Mouse (Mus musculus): ENCODE results near the gene Fam81a. TPM values are rescaled to one million over a fixed set of nuclear protein-coding genes. Genes with fewer than 3 reads are reported as not detected.

Fam81a gene
- polyA plus RNA-seq, 1 experiment from 2014 or later = 5.9 TPM

DNA sequence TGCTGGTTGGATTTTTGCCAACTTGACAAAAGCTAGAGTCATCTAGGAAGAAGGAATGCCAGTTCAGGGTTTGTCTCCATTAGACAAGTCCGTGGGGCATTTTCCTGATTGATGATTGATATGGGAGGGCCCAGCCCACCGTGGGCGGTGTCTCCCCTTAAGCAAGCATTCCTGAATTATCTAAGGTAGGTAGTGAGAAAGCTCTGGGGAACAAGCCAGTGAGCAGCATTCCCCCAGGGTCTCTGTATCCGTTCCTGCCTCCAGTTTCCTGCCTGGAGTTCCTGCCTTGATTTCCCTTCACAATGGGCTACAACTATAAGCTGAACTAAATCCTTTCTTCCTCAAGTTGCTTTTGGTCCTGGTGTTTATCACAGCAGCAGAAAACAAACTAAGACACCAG, 3.1 kb upstream of the Fam81a start:
- Histone ChIP-seq H3K36me3 (ENCODE audit: control insufficient read depth, insufficient read depth, low read length) (no peaks in the 10 kb centered on the region), H3K4me1 (ENCODE audit: control insufficient read depth, insufficient read depth, low read length) (0 out of 2 replicates have a peak, but pooled peaks cover 10% of the 10 kb centered on the region), H3K4me2 (ENCODE audit: low read length) (no peak overlapping the region), H3K9me3 (ENCODE audit: control insufficient read depth, low read length) (no peaks in the 10 kb centered on the region), H3K27ac (replicated peaks; ENCODE audit: low read depth, low read length) (no peak overlapping the region), H3K4me3 (replicated peaks; ENCODE audit: low read depth, low read length) (no peak overlapping the region), H3K27me3 (ENCODE audit: control insufficient read depth, insufficient read depth, low read length) (peaks cover 3% of the 10 kb centered on the region; the same call in 1 of the 2 replicates), H3K9ac (replicated peaks; ENCODE audit: low read length) (no peak overlapping the region)
- DNase-seq (no peak), ATAC-seq (ENCODE audit: low FRiP score, low TSS enrichment) (no peak)
- 89% methylated on average over 4 of the region's 4 CpGs for WGBS

DNA sequence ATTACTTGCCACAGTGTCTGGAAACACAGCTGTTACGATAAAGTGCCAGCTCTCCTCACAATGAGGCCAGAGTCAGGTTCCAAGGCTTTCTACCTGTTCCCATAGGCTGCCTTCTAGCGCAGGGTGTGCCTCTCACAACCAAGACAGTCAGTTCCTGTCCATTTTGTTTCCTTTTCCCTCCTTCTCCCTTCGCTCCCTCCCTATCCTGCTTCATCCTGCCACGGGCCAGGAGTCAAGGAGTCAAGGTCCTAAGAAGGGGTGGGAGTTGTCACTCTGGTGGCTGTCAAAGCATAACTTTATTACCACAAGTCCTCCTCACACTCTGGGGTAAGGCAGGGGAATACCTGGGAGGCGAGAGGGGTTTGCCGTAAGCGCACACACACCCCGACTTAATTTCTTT, 966 bp upstream of the Fam81a start:
- Histone ChIP-seq H3K9ac (replicated peaks; ENCODE audit: low read length) (no peak overlapping the region), H3K4me2 (ENCODE audit: low read length) (no peak overlapping the region), H3K9me3 (ENCODE audit: control insufficient read depth, low read length) (no peaks in the 10 kb centered on the region), H3K4me3 (replicated peaks; ENCODE audit: low read depth, low read length) (no peak overlapping the region), H3K36me3 (ENCODE audit: control insufficient read depth, insufficient read depth, low read length) (no peaks in the 10 kb centered on the region), H3K4me1 (ENCODE audit: control insufficient read depth, insufficient read depth, low read length) (0 out of 2 replicates have a peak, but pooled peaks cover 10% of the 10 kb centered on the region), H3K27me3 (ENCODE audit: control insufficient read depth, insufficient read depth, low read length) (peaks cover 6% of the 10 kb centered on the region; the same call in 1 of the 2 replicates), H3K27ac (replicated peaks; ENCODE audit: low read depth, low read length) (no peak overlapping the region)
- ATAC-seq (ENCODE audit: low FRiP score, low TSS enrichment) (no peak), DNase-seq (no peak)
- 74% methylated on average over 8 of the region's 8 CpGs for WGBS

DNA sequence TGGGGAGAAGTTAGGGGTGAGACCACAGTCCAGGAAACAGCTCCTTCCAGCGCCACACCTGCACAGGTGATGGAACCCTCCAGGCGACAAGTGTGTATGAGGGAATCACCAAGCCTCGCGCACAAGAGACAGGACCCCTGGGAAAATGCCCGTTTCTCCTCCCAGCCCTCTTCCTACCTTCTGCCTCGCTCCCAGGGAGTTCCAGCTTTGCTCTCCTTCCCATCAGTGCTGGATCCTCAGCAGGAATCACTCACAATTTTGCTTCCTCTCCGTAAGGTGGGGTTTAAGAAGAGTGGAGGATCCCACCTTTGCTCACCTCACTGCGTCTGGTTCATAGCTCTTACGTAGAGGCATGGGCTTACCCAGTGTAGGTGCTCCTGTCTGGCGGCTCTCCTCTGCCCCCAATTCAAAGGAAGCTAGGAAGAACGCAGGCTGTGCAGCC, 454 bp downstream of the Fam81a start:
- 0 out of 2 replicates have a peak, but pooled peaks have one; percentile 6 for ATAC-seq (ENCODE audit: low FRiP score, low TSS enrichment)
- H3K27ac ChIP-seq (replicated peaks; ENCODE audit: low read depth, low read length) = no peak overlapping the region

DNA sequence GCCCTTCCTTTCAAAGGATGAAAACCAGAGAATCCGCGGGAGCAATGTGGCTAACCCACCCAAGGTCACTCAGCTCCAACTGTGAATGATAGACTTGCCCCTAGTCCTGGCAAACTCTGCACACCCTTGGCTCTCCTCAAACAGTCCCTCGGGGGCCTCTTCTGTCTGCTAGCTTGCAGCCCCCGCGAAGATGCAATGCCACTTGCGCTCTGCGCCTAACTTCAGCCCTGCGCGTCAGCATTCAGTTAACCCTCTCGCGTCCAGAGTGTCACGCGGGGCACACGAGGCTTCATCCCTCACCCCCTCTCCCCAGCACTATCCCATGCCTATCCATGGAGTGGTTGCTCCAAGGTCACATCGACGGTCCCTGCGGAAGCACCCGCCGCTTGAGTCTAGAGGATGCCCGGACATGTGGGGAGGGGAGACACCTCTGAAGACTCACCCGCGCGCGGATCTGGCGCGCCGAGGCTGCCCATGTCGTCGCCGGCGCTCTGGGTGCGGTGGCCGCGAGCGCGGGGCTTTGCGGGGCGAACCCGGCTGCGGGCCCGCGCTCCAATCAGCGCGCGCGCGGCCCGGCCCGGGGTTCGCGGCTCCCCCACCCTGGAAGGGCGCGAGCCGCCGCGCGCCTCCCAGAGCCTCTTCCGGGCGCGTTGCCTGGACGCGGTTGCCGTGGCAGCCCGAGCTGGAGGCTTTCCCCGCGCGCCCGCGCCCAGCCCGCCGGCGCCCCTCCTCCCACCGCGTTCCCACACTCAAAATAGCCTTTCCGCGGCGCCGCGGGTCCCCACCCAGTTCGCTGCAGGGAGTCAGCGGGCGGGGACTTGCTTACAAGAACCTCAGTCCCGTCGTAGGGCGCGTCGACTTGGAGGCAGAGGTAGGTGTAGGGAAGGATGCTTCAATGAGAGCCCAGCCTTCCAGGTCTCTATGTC, 1.2 kb downstream of the Fam81a start:
- Histone ChIP-seq H3K4me1 (ENCODE audit: control insufficient read depth, insufficient read depth, low read length) (0 out of 2 replicates have a peak, but pooled peaks cover 10% of the 10 kb centered on the region), H3K4me3 (replicated peaks; ENCODE audit: low read depth, low read length) (peak overlapping the region; percentile 62), H3K4me2 (ENCODE audit: low read length) (peak overlapping the region; percentile 94), H3K9me3 (ENCODE audit: control insufficient read depth, low read length) (no peaks in the 10 kb centered on the region), H3K27ac (replicated peaks; ENCODE audit: low read depth, low read length) (peak overlapping the region; percentile 26; the same call in 1 of the 2 replicates), H3K36me3 (ENCODE audit: control insufficient read depth, insufficient read depth, low read length) (no peaks in the 10 kb centered on the region), H3K27me3 (ENCODE audit: control insufficient read depth, insufficient read depth, low read length) (peaks cover 6% of the 10 kb centered on the region; the same call in 1 of the 2 replicates), H3K9ac (replicated peaks; ENCODE audit: low read length) (peak overlapping the region; percentile 59)
- peak; percentile 78; the same call in 1 of the 2 replicates for ATAC-seq (ENCODE audit: low FRiP score, low TSS enrichment)
- DNase-seq = peak; percentile 87
- under 1% methylated on average over 86 of the region's 87 CpGs for WGBS

More for the DNA sequence above, 454 bp downstream of the Fam81a start:
- H3K4me1 ChIP-seq (ENCODE audit: control insufficient read depth, insufficient read depth, low read length) = 0 out of 2 replicates have a peak, but pooled peaks cover 10% of the 10 kb centered on the region
- H3K9me3 ChIP-seq (ENCODE audit: control insufficient read depth, low read length) = no peaks in the 10 kb centered on the region
- no peaks in the 10 kb centered on the region for H3K36me3 ChIP-seq (ENCODE audit: control insufficient read depth, insufficient read depth, low read length)
- peak overlapping the region; percentile 94 for H3K4me2 ChIP-seq (ENCODE audit: low read length)
- peaks cover 6% of the 10 kb centered on the region; the same call in 1 of the 2 replicates for H3K27me3 ChIP-seq (ENCODE audit: control insufficient read depth, insufficient read depth, low read length)
- peak overlapping the region; percentile 59 for H3K9ac ChIP-seq (replicated peaks; ENCODE audit: low read length)
- peak; percentile 50 for DNase-seq
- peak overlapping the region; percentile 62 for H3K4me3 ChIP-seq (replicated peaks; ENCODE audit: low read depth, low read length)
- WGBS = 2% methylated on average over 11 of the region's 11 CpGs

DNA sequence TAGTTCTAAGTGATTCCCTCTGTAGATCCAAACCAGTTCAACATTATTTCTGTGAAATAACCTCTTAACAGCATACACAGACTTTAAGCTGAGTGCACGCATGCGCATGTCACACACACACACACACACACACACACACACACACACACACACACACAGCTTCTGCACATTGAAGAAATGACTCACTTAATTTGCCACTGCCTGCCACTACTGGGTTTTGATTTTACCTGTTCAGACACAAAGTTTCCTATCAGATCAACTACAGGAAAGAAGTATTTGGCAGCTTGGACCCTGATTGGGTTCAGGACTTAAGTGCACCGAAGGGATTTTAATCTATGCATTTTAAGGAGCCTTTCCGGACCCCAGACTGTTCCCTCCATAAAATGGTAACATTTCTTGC, 2.0 kb downstream of the Fam81a start:
- 57% methylated on average over 4 of the region's 4 CpGs for WGBS
- no peaks in the 10 kb centered on the region for H3K9me3 ChIP-seq (ENCODE audit: control insufficient read depth, low read length)
- H3K4me3 ChIP-seq (replicated peaks; ENCODE audit: low read depth, low read length) = peak overlapping the region; percentile 62
- H3K4me1 ChIP-seq (ENCODE audit: control insufficient read depth, insufficient read depth, low read length) = 0 out of 2 replicates have a peak, but pooled peaks cover 10% of the 10 kb centered on the region
- peak overlapping the region; percentile 94 for H3K4me2 ChIP-seq (ENCODE audit: low read length)
- DNase-seq (no peak), ATAC-seq (ENCODE audit: low FRiP score, low TSS enrichment) (no peak)
- no peak overlapping the region for H3K27ac ChIP-seq (replicated peaks; ENCODE audit: low read depth, low read length)
- no peaks in the 10 kb centered on the region for H3K36me3 ChIP-seq (ENCODE audit: control insufficient read depth, insufficient read depth, low read length)
- peak overlapping the region; percentile 59; the same call in 1 of the 2 replicates for H3K9ac ChIP-seq (replicated peaks; ENCODE audit: low read length)
- H3K27me3 ChIP-seq (ENCODE audit: control insufficient read depth, insufficient read depth, low read length) = peaks cover 6% of the 10 kb centered on the region; the same call in 1 of the 2 replicates

DNA sequence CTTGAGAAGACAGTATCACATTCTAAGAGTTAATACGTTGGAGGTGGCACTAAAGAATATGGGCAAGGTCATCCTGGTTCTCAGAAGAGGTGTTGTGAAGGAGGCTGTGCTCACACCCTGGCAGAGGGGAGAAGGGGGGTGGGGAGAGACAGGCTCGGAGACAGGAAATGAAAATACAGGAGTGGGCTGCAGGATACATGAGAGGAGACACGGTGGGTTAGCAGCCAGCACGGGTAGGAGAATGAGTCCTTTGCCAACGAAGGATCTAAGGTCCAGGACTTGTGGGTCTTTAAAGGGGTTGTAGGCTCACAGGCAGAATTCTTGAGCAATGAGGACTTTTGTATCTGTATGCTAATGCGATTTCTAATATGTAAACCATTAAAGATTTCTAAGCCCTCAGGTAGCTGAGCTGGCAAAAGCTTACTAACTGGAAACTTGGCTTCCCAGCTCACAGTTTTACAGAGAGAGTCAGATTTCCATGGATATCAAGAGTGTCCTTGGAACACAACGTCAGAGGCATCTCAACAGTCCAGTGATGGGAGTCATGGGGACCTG, 3.0 kb downstream of the Fam81a start:
- Histone ChIP-seq H3K27me3 (ENCODE audit: control insufficient read depth, insufficient read depth, low read length) (peaks cover 6% of the 10 kb centered on the region; the same call in 1 of the 2 replicates), H3K4me3 (replicated peaks; ENCODE audit: low read depth, low read length) (no peak overlapping the region), H3K9me3 (ENCODE audit: control insufficient read depth, low read length) (no peaks in the 10 kb centered on the region), H3K4me2 (ENCODE audit: low read length) (no peak overlapping the region), H3K36me3 (ENCODE audit: control insufficient read depth, insufficient read depth, low read length) (no peaks in the 10 kb centered on the region), H3K27ac (replicated peaks; ENCODE audit: low read depth, low read length) (no peak overlapping the region), H3K4me1 (ENCODE audit: control insufficient read depth, insufficient read depth, low read length) (0 out of 2 replicates have a peak, but pooled peaks cover 10% of the 10 kb centered on the region), H3K9ac (replicated peaks; ENCODE audit: low read length) (no peak overlapping the region)
- ATAC-seq (ENCODE audit: low FRiP score, low TSS enrichment) (no peak), DNase-seq (no peak)
- WGBS = 60% methylated on average over 7 of the region's 7 CpGs

DNA sequence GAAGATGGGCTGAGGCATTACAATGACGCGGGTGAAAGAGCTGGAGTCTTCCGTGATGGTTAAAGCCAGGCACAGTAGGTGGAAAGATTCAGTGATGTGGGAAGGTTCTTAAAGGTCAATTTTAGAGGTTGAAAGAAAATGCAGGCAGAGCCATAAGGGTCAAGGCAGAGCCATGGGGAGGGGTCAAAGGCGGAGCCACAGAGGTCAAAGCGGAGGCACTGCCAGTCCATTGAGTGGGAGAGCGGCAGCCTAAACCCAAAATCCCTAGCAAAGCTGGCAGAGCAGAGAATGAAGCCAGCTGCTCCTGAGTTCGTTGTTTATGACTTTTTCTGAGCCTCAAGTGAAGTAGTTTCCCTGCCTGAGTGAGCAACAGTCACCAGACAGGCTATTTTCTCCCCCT, 3.8 kb downstream of the Fam81a start:
- Histone ChIP-seq H3K4me2 (ENCODE audit: low read length) (no peak overlapping the region), H3K9me3 (ENCODE audit: control insufficient read depth, low read length) (no peaks in the 10 kb centered on the region), H3K9ac (replicated peaks; ENCODE audit: low read length) (no peak overlapping the region), H3K27ac (replicated peaks; ENCODE audit: low read depth, low read length) (no peak overlapping the region), H3K27me3 (ENCODE audit: control insufficient read depth, insufficient read depth, low read length) (peaks cover 6% of the 10 kb centered on the region; the same call in 1 of the 2 replicates), H3K4me3 (replicated peaks; ENCODE audit: low read depth, low read length) (no peak overlapping the region), H3K4me1 (ENCODE audit: control insufficient read depth, insufficient read depth, low read length) (0 out of 2 replicates have a peak, but pooled peaks cover 10% of the 10 kb centered on the region), H3K36me3 (ENCODE audit: control insufficient read depth, insufficient read depth, low read length) (no peaks in the 10 kb centered on the region)
- WGBS = 33% methylated on average over 7 of the region's 7 CpGs
- no peak for ATAC-seq (ENCODE audit: low FRiP score, low TSS enrichment)
- no peak for DNase-seq

DNA sequence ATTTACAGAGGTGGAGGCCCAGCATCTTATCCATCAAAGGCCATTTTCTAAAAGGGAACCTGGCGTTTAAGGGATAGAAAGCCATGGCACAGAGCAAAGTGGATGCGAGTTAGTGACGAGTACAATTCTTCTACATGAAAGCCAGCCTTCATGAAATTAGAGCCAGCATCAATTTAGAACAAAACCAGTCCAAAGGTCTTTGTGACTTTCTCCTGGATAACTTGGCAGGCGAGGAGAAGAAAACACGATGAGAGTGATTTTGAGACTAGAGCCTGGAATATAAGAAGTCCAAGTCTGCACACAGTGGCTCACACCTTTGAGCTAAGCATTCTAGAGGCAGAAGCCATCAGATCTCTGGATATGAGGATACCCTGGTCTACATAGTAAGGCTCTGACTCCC, 4.4 kb downstream of the Fam81a start:
- Histone ChIP-seq H3K36me3 (ENCODE audit: control insufficient read depth, insufficient read depth, low read length) (no peaks in the 10 kb centered on the region), H3K4me2 (ENCODE audit: low read length) (no peak overlapping the region), H3K27ac (replicated peaks; ENCODE audit: low read depth, low read length) (no peak overlapping the region), H3K4me1 (ENCODE audit: control insufficient read depth, insufficient read depth, low read length) (0 out of 2 replicates have a peak, but pooled peaks cover 10% of the 10 kb centered on the region), H3K9me3 (ENCODE audit: control insufficient read depth, low read length) (no peaks in the 10 kb centered on the region), H3K4me3 (replicated peaks; ENCODE audit: low read depth, low read length) (no peak overlapping the region), H3K9ac (replicated peaks; ENCODE audit: low read length) (no peak overlapping the region), H3K27me3 (ENCODE audit: control insufficient read depth, insufficient read depth, low read length) (peaks cover 6% of the 10 kb centered on the region; the same call in 1 of the 2 replicates)
- no peak for DNase-seq
- no peak for ATAC-seq (ENCODE audit: low FRiP score, low TSS enrichment)
- 80% methylated on average over 5 of the region's 5 CpGs for whole genome bisulfite sequencing
